Mouse (Mus musculus): ENCODE results near the gene Arhgap45. TPM values are rescaled to one million over a fixed set of nuclear protein-coding genes. Genes with fewer than 3 reads are reported as not detected.

Gene Arhgap45
- polyA plus RNA-seq, 1 experiment from 2014 or later, result 8.5 TPM

GRCm38 (mm10) chr10:79984195-79984816, 32.1 kb upstream of the Arhgap45 start, which contains the start of gene Tmem259:
Gene Tmem259, minus strand, starts transcription at chr10:79984330.
- H3K36me3 ChIP-seq (ENCODE audit: control insufficient read depth, insufficient read depth, low read length), result peaks cover 1% of the 10 kb centered on the region; the same call in 1 of the 2 replicates
- peak; percentile 69 for ATAC-seq (ENCODE audit: insufficient number of reproducible peaks, low FRiP score, low TSS enrichment, low read depth)
- H3K4me1 ChIP-seq (ENCODE audit: control insufficient read depth, insufficient read depth, low read length), result peaks cover 38% of the 10 kb centered on the region
- no peaks in the 10 kb centered on the region for H3K9me3 ChIP-seq (ENCODE audit: control insufficient read depth, low read length)
- WGBS, result under 1% methylated on average over 42 of the region's 49 CpGs
- peak within 1 kb of the TSS; percentile 66 for H3K4me3 ChIP-seq (ENCODE audit: low read depth, low read length)
- peak within 1 kb of the TSS; percentile 75 for H3K9ac ChIP-seq (ENCODE audit: low read length)
- DNase-seq (ENCODE audit: low spot score), result peak; percentile 89
- peak within 1 kb of the TSS; percentile 76 for H3K27ac ChIP-seq (replicated peaks; ENCODE audit: low read depth, low read length)
- H3K4me2 ChIP-seq (ENCODE audit: low read depth, severe bottlenecking), result peak within 1 kb of the TSS; percentile 54
- no peaks in the 10 kb centered on the region for H3K27me3 ChIP-seq (ENCODE audit: control insufficient read depth, insufficient read depth, low read length)

- Histone ChIP-seq H3K9me3 (ENCODE audit: control insufficient read depth, low read length) (no peaks in the 10 kb centered on the region), H3K4me2 (ENCODE audit: low read depth, severe bottlenecking) (peak overlapping the region; percentile 54), H3K9ac (ENCODE audit: low read length) (peak overlapping the region; percentile 49), H3K4me1 (ENCODE audit: control insufficient read depth, insufficient read depth, low read length) (peaks cover 43% of the 10 kb centered on the region), H3K27ac (replicated peaks; ENCODE audit: low read depth, low read length) (peak overlapping the region; percentile 76), H3K27me3 (ENCODE audit: control insufficient read depth, insufficient read depth, low read length) (no peaks in the 10 kb centered on the region), H3K36me3 (ENCODE audit: control insufficient read depth, insufficient read depth, low read length) (no peaks in the 10 kb centered on the region), H3K4me3 (ENCODE audit: low read depth, low read length) (peak overlapping the region; percentile 66)
- 0% methylated on average over 22 of the region's 22 CpGs for WGBS
- ATAC-seq (ENCODE audit: insufficient number of reproducible peaks, low FRiP score, low TSS enrichment, low read depth), result peak; percentile 91
- DNase-seq (ENCODE audit: low spot score), result peak; percentile 93
Measured at GRCm38 (mm10) chr10:79984871-79985270, 31.6 kb upstream of the Arhgap45 start.

DNA sequence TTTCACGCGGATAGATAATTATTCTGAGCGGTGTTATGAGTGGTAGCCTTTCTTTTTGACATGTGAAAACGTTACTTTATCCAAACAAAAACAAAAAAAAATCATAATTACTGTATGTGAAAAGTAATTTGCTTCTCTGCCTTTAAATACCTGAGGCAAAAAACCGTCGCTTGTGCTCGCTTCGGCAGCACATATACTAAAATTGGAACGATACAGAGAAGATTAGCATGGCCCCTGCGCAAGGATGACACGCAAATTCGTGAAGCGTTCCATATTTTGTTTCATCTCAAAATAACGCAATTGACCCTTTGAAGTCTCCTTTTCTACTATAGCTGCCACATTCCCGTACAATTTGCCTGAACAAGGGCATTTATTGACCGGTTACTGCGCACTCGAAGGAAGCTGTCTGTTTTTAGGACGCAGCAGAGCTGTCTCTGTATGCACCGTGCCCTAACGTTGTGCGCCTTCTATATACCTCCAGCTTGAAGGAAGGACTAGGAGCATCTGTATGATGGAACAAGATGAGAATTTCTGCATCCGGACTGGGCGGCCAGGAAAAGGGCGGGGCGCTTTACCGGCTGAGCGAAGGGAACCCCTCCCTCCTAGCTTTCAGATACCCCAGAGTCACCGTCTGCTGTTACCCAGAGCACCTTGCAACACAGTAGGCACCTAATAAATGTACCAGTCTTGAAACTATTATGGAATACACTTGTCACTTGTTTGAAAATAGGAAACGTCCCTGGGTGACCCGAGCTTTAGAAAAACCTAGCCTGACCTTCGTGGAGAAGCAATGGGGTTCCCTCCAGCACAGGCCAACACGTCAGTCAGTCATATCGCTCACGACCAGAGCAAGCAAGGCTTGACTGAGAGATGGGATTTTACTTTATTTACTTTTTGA, 30.9 kb upstream of the Arhgap45 start:
- Histone ChIP-seq H3K9ac (ENCODE audit: low read length) (peak overlapping the region; percentile 49), H3K27me3 (ENCODE audit: control insufficient read depth, insufficient read depth, low read length) (no peaks in the 10 kb centered on the region), H3K4me2 (ENCODE audit: low read depth, severe bottlenecking) (peak overlapping the region; percentile 54), H3K27ac (replicated peaks; ENCODE audit: low read depth, low read length) (peak overlapping the region; percentile 76), H3K4me3 (ENCODE audit: low read depth, low read length) (peak overlapping the region; percentile 66), H3K4me1 (ENCODE audit: control insufficient read depth, insufficient read depth, low read length) (peaks cover 47% of the 10 kb centered on the region), H3K9me3 (ENCODE audit: control insufficient read depth, low read length) (no peaks in the 10 kb centered on the region), H3K36me3 (ENCODE audit: control insufficient read depth, insufficient read depth, low read length) (no peaks in the 10 kb centered on the region)
- ATAC-seq (ENCODE audit: insufficient number of reproducible peaks, low FRiP score, low TSS enrichment, low read depth) (no peak), DNase-seq (ENCODE audit: low spot score) (peak; percentile 62)
- WGBS, result 4% methylated on average over 35 of the region's 35 CpGs

- Histone ChIP-seq H3K4me2 (ENCODE audit: low read depth, severe bottlenecking) (peak overlapping the region; percentile 54), H3K4me1 (ENCODE audit: control insufficient read depth, insufficient read depth, low read length) (peaks cover 47% of the 10 kb centered on the region), H3K27me3 (ENCODE audit: control insufficient read depth, insufficient read depth, low read length) (no peaks in the 10 kb centered on the region), H3K4me3 (ENCODE audit: low read depth, low read length) (0 out of 2 replicates have a peak overlapping the region, but pooled peaks have one; percentile 9), H3K9ac (ENCODE audit: low read length) (no peak overlapping the region), H3K27ac (replicated peaks; ENCODE audit: low read depth, low read length) (no peak overlapping the region), H3K36me3 (ENCODE audit: control insufficient read depth, insufficient read depth, low read length) (peaks cover 5% of the 10 kb centered on the region; the same call in 1 of the 2 replicates), H3K9me3 (ENCODE audit: control insufficient read depth, low read length) (no peaks in the 10 kb centered on the region; the same call in 1 of the 2 replicates)
- 42% methylated on average over 6 of the region's 6 CpGs for WGBS
- ATAC-seq (ENCODE audit: insufficient number of reproducible peaks, low FRiP score, low TSS enrichment, low read depth) (no peak), DNase-seq (ENCODE audit: low spot score) (no peak)
Measured at GRCm38 (mm10) chr10:79986232-79986878, 30.1 kb upstream of the Arhgap45 start.

DNA sequence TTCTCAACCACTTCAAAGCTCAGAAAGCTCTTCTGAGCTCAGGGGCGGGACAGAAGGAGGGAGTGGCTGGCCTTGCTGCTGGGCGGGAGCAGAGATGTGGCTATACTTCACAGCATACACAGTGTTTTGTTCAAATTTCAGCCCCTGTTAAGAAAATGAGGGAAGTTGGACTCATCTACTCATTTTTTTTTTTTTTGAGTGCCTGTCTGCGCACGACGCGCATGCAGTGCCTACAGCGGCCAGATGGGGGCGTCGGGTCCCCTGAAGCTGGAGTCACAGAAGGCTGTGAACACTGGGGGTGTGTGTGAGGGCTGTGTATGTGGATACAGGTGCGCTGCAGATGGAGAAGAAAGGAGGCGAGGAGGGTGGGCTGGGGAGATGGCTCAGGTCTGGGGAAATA, 29.5 kb upstream of the Arhgap45 start:
- Histone ChIP-seq H3K36me3 (ENCODE audit: control insufficient read depth, insufficient read depth, low read length) (peaks cover 9% of the 10 kb centered on the region; the same call in 1 of the 2 replicates), H3K4me3 (ENCODE audit: low read depth, low read length) (no peak overlapping the region), H3K4me2 (ENCODE audit: low read depth, severe bottlenecking) (peak overlapping the region; percentile 54), H3K9ac (ENCODE audit: low read length) (0 out of 2 replicates have a peak overlapping the region, but pooled peaks have one; percentile 7), H3K27me3 (ENCODE audit: control insufficient read depth, insufficient read depth, low read length) (no peaks in the 10 kb centered on the region), H3K27ac (replicated peaks; ENCODE audit: low read depth, low read length) (peak overlapping the region; percentile 52), H3K4me1 (ENCODE audit: control insufficient read depth, insufficient read depth, low read length) (peaks cover 47% of the 10 kb centered on the region), H3K9me3 (ENCODE audit: control insufficient read depth, low read length) (no peaks in the 10 kb centered on the region; the same call in 1 of the 2 replicates)
- 3% methylated on average over 11 of the region's 11 CpGs for WGBS
- DNase-seq (ENCODE audit: low spot score) (peak; percentile 93), ATAC-seq (ENCODE audit: insufficient number of reproducible peaks, low FRiP score, low TSS enrichment, low read depth) (no peak)

DNA sequence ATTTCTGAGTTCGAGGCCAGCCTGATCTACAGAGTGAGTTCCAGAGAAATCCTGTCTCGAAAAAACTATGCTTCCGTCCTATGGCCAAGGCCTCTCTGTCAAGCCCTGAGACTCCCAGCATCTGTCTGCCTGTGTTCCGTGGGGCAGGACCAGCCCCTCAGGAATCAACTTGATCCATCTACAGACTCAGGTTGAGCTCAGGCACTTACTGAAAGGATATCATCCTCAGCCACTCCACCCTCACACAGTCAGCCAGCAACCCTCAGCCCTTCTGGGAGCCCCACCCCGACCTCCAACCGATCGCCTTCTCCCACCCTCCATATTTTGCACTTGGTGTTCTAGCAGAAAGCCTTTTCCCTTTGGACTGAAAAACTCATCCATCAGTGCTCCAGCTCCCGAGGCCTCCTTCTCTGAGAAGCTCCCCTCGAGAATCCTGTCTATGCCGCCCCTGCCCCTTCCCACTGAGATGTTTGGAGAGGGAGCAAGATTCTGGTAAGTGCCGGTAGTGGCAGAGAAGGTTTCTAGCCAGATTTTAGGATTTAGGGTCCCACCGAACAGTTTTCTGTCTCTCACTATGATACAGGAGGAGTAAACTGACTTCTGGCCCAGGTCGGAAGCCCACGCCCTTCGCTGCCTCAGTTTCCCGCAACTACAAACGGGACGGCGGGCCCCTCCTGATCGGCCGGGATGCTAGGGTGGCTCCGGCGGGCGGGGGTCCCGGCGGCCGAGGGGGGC, 28.5 kb upstream of the Arhgap45 start:
- no peaks in the 10 kb centered on the region; the same call in 1 of the 2 replicates for H3K9me3 ChIP-seq (ENCODE audit: control insufficient read depth, low read length)
- H3K27ac ChIP-seq (replicated peaks; ENCODE audit: low read depth, low read length), result peak overlapping the region; percentile 65
- peak overlapping the region; percentile 62 for H3K4me3 ChIP-seq (ENCODE audit: low read depth, low read length)
- H3K4me2 ChIP-seq (ENCODE audit: low read depth, severe bottlenecking), result peak overlapping the region; percentile 54
- H3K9ac ChIP-seq (ENCODE audit: low read length), result peak overlapping the region; percentile 73
- H3K36me3 ChIP-seq (ENCODE audit: control insufficient read depth, insufficient read depth, low read length), result peaks cover 17% of the 10 kb centered on the region; the same call in 1 of the 2 replicates
- DNase-seq (ENCODE audit: low spot score) (peak; percentile 45), ATAC-seq (ENCODE audit: insufficient number of reproducible peaks, low FRiP score, low TSS enrichment, low read depth) (no peak)
- WGBS, result 7% methylated on average over 27 of the region's 27 CpGs
- H3K4me1 ChIP-seq (ENCODE audit: control insufficient read depth, insufficient read depth, low read length), result peaks cover 43% of the 10 kb centered on the region
- no peaks in the 10 kb centered on the region for H3K27me3 ChIP-seq (ENCODE audit: control insufficient read depth, insufficient read depth, low read length)

- ATAC-seq (ENCODE audit: insufficient number of reproducible peaks, low FRiP score, low TSS enrichment, low read depth) (0 out of 2 replicates have a peak, but pooled peaks have one; percentile 5), DNase-seq (ENCODE audit: low spot score) (peak; percentile 81)
- peak within 1 kb of the TSS; percentile 54 for H3K4me2 ChIP-seq (ENCODE audit: low read depth, severe bottlenecking)
- peak within 1 kb of the TSS; percentile 62 for H3K4me3 ChIP-seq (ENCODE audit: low read depth, low read length)
- peaks cover 21% of the 10 kb centered on the region; the same call in 1 of the 2 replicates for H3K36me3 ChIP-seq (ENCODE audit: control insufficient read depth, insufficient read depth, low read length)
- H3K9me3 ChIP-seq (ENCODE audit: control insufficient read depth, low read length), result no peaks in the 10 kb centered on the region; the same call in 1 of the 2 replicates
- H3K9ac ChIP-seq (ENCODE audit: low read length), result peak within 1 kb of the TSS; percentile 73
- peak within 1 kb of the TSS; percentile 65 for H3K27ac ChIP-seq (replicated peaks; ENCODE audit: low read depth, low read length)
- under 1% methylated on average over 58 of the region's 59 CpGs for WGBS
- H3K4me1 ChIP-seq (ENCODE audit: control insufficient read depth, insufficient read depth, low read length), result peaks cover 38% of the 10 kb centered on the region
- H3K27me3 ChIP-seq (ENCODE audit: control insufficient read depth, insufficient read depth, low read length), result no peaks in the 10 kb centered on the region
Measured at GRCm38 (mm10) chr10:79988506-79989271, 27.8 kb upstream of the Arhgap45 start, which contains the start of gene Cnn2. Gene Cnn2, plus strand, starts transcription at chr10:79988584.

Measured in limb, embryonic 11.5 days (tissue).